Mouse (Mus musculus) right cerebral cortex, postnatal 25 days (tissue): ENCODE measurements around the gene Nab2.
"Not testable (repeated sequence)": the region's sequence is repeated elsewhere in the genome, so short reads cannot be mapped to it uniquely, and the experiment has no call there.

Experiments used
- DNase-seq: peaks from one replicate; pipeline ENCODE4 v3.0.0; 2022

Nab2 gene

GRCm38 (mm10) chr10:127671276-127671675, 2.9 kb upstream of the Nab2 start:
- DNase-seq, result no peak

GRCm38 (mm10) chr10:127670185-127670584, 1.8 kb upstream of the Nab2 start:
- DNase-seq, result no peak

GRCm38 (mm10) chr10:127669170-127669569, 802 bp upstream of the Nab2 start:
- DNase-seq, result peak; percentile 51

- DNase-seq, result peak; percentile 62
Observed at GRCm38 (mm10) chr10:127667269-127668092, 887 bp downstream of the Nab2 start.

- DNase-seq, result peak; percentile 85
Observed at GRCm38 (mm10) chr10:127666501-127667268, 1.7 kb downstream of the Nab2 start, which contains the start of gene Nemp1. Gene Nemp1 (plus strand): TSS chr10:127666901.

- DNase-seq, result peak; percentile 26
Observed at GRCm38 (mm10) chr10:127665366-127666181, 2.8 kb downstream of the Nab2 start.

GRCm38 (mm10) chr10:127664891-127665290, 3.5 kb downstream of the Nab2 start:
- DNase-seq, result no peak

- DNase-seq, result no peak
Observed at GRCm38 (mm10) chr10:127664166-127664565, 4.2 kb downstream of the Nab2 start.

GRCm38 (mm10) chr10:127663590-127663989, 4.8 kb downstream of the Nab2 start:
- no peak for DNase-seq

- peak; percentile 40 for DNase-seq
Observed at GRCm38 (mm10) chr10:127662666-127663253, 5.6 kb downstream of the Nab2 start.

GRCm38 (mm10) chr10:127661915-127662663, 6.3 kb downstream of the Nab2 start:
- DNase-seq, result peak; percentile 65

- DNase-seq, result no peak
Observed at GRCm38 (mm10) chr10:127661291-127661914, 7.0 kb downstream of the Nab2 start.

- no peak for DNase-seq
Observed at GRCm38 (mm10) chr10:127659551-127659950, 8.8 kb downstream of the Nab2 start.

GRCm38 (mm10) chr10:127658076-127658475, 10.3 kb downstream of the Nab2 start:
- no peak for DNase-seq

GRCm38 (mm10) chr10:127657617-127658016, 10.8 kb downstream of the Nab2 start:
- not testable (repeated sequence) for DNase-seq

GRCm38 (mm10) chr10:127654970-127655579, 13.3 kb downstream of the Nab2 start:
- DNase-seq, result no peak

- DNase-seq, result no peak
Observed at GRCm38 (mm10) chr10:127652906-127653638, 15.3 kb downstream of the Nab2 start.

- DNase-seq, result no peak
Observed at GRCm38 (mm10) chr10:127645791-127646190, 22.6 kb downstream of the Nab2 start.

- DNase-seq, result peak; percentile 36
Observed at GRCm38 (mm10) chr10:127643553-127644238, 24.7 kb downstream of the Nab2 start.
